Comparison of ENCODE assay signal across 22 mouse cellular contexts in genomic region chr7:34348011-34348410, GRCm38 (mm10). TPM values are rescaled to one million over a fixed set of nuclear protein-coding genes. Genes with fewer than 3 reads are reported as not detected.
A peak's percentile ranks its signal among the peaks of the same experiment; 100 is the strongest.
DNase-seq lines count a peak whose midpoint lies in the region; ATAC-seq lines count a peak whose summit lies in the region.
"Had no signal": no experiment of that assay in that cellular context is flagged by ENCODE, and none has a peak within 500 bp of the region (broad histone marks: within the 10 kb centered on the region; RNA-seq: fewer than 3 reads in every experiment).

No protein-coding gene starts in this region.

- peak; percentile 43 for DNase-seq in heart, adult 11 months
- no peak for DNase-seq in heart, postnatal 4 days
- DNase-seq in 416B (ENCODE audit: low read depth), result peak; percentile 55
- peak; percentile 63 for DNase-seq in brain, adult 2 months (ENCODE audit: low read depth, low spot score)
- DNase-seq in telencephalon, adult 2 months (ENCODE audit: low read depth, low spot score), result peak; percentile 41
- no peak for DNase-seq in heart, postnatal 14 days
- DNase-seq: adrenal gland, postnatal 10 days; cerebellum, adult 18-20 months; cerebellum, postnatal 10 days; gastrocnemius, postnatal 25 days; heart, adult 18-20 months; kidney, postnatal 25 days; left cerebral cortex, postnatal 4 days; liver, embryonic 13.5 days; lung, adult 2 months; lung, postnatal 14 days; right cerebral cortex, postnatal 14 days; thymus, postnatal 14 days had no signal

- intact Hi-C loops in heart, postnatal 14 days (cut with DNase I), result no loop called here

- ATAC-seq in cerebellum, adult (ENCODE audit: insufficient number of reproducible peaks, low FRiP score, low TSS enrichment), result no peak
- ATAC-seq: intestine, postnatal 0 days; midbrain, embryonic 16.5 days; Patski had no signal

RNA-seq across cellular contexts. Expression of gene 4931406P16Rik, which starts 34.7 kb away (rescaled TPM):
- 10 to 100 TPM; 85.5 to 89.9 TPM for total RNA-seq in heart, postnatal 4 days (2021)
- 10 to 100 TPM; 71.5 to 80.6 TPM for total RNA-seq in heart, postnatal 14 days (2021)

RNA-seq across cellular contexts. Expression of gene Lsm14a, which starts 45.1 kb away (rescaled TPM):
- total RNA-seq in heart, postnatal 4 days (2021), result 100 to 1,000 TPM; 102 to 103 TPM
- total RNA-seq in heart, postnatal 14 days (2021), result 10 to 100 TPM; 81.3 to 87.3 TPM

Comparison
In these comparisons a context has a peak if more than half of its experiments do, and no peak if none do; other contexts are left out.
1. DNase-seq: peak in heart, adult 11 months (single experiment), 416B (single experiment), brain, adult 2 months (single experiment) and telencephalon, adult 2 months (single experiment); none in heart, postnatal 4 days (single experiment) and heart, postnatal 14 days (0 of 2).